Mouse (Mus musculus): ENCODE results near the gene Exoc3l.

GRCm38 (mm10) chr8:105263244-105263912, 32.5 kb downstream of the Exoc3l start:
- no peak for TF ChIP-seq POLR2A (IDR thresholded peaks at IDR 0.05; ENCODE audit: borderline replicate concordance, control insufficient read depth, low read depth, low read length)
- no peak for TF ChIP-seq CTCF (IDR thresholded peaks at IDR 0.05; ENCODE audit: control insufficient read depth, insufficient read depth, low read length)

All from bone marrow, adult 2 months (tissue).